8 mouse cellular contexts compared by ENCODE assay signal in the genomic region with DNA sequence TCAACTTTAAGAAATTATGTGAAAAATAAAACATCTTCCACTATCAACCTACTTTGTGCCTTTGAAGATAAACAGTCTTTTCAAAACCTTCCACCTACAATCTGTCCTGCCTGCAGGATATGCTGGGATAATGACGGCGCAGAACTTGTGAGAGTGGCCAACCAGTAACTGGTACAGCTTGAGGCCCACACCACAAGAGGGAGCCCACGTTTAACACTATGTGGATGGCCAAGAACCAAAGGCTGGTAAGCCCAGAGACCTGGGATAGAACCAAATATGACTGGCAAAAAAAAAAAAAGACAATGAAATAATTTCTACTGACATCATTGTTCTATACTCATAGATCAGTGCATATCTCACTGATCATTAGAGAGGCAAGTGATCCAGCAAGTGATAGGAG. TPM values are rescaled to one million over a fixed set of nuclear protein-coding genes. Genes with fewer than 3 reads are reported as not detected.
A peak's percentile ranks its signal among the peaks of the same experiment; 100 is the strongest.
DNase-seq lines count a peak whose midpoint lies in the region; ATAC-seq and TF ChIP-seq lines count a peak whose summit lies in the region.

No protein-coding gene starts in this region.

- intact Hi-C loops in left cerebral cortex, postnatal 14 days (cut with DNase I) = loop anchor here (2.0 kb wide), 1 partner anchor 180 kb away; no protein-coding TSS in a partner anchor

- H3K9me3 ChIP-seq in forebrain, embryonic 11.5 days (ENCODE audit: control insufficient read depth, low read length) = no peaks in the 10 kb centered on the region
- no peaks in the 10 kb centered on the region for H3K9me3 ChIP-seq in forebrain, embryonic 10.5 days
- H3K9me3 ChIP-seq in midbrain, postnatal 0 days (ENCODE audit: low read length) = no peaks in the 10 kb centered on the region

- H3K36me3 ChIP-seq in forebrain, embryonic 11.5 days (ENCODE audit: control insufficient read depth, insufficient read depth, low read length) = no peaks in the 10 kb centered on the region; the same call in 1 of the 2 replicates
- peaks cover 67% of the 10 kb centered on the region for H3K36me3 ChIP-seq in forebrain, embryonic 10.5 days (replicated peaks)
- H3K36me3 ChIP-seq in midbrain, postnatal 0 days (ENCODE audit: insufficient read depth, low read length) = peaks cover 20% of the 10 kb centered on the region

- H3K4me2 ChIP-seq in forebrain, embryonic 11.5 days (ENCODE audit: low read depth, low read length, severe bottlenecking) = no peak overlapping the region
- no peak overlapping the region for H3K4me2 ChIP-seq in midbrain, postnatal 0 days (ENCODE audit: low read depth, low read length, poor library complexity, severe bottlenecking)

- no peak overlapping the region for H3K27ac ChIP-seq in forebrain, embryonic 11.5 days (ENCODE audit: low read depth, low read length)
- H3K27ac ChIP-seq in forebrain, embryonic 10.5 days = no peak overlapping the region
- H3K27ac ChIP-seq in cortical plate, adult 2 months (ENCODE audit: insufficient read depth, low read length) = no peak overlapping the region
- H3K27ac ChIP-seq in midbrain, postnatal 0 days (ENCODE audit: low read depth, low read length) = no peak overlapping the region

- WGBS in forebrain, embryonic 11.5 days = 60% methylated on average over 3 of the region's 3 CpGs
- 59% methylated on average over 3 of the region's 3 CpGs for WGBS in forebrain, embryonic 10.5 days
- WGBS in midbrain, postnatal 0 days = 45% methylated on average over 3 of the region's 3 CpGs

- H3K4me1 ChIP-seq in forebrain, embryonic 11.5 days (replicated peaks; ENCODE audit: control insufficient read depth, insufficient read depth, low read length) = no peaks in the 10 kb centered on the region
- peaks cover 3% of the 10 kb centered on the region; the same call in 1 of the 2 replicates for H3K4me1 ChIP-seq in forebrain, embryonic 10.5 days
- H3K4me1 ChIP-seq in cortical plate, adult 2 months (ENCODE audit: control insufficient read depth, insufficient read depth, low read length) = no peaks in the 10 kb centered on the region
- no peaks in the 10 kb centered on the region for H3K4me1 ChIP-seq in midbrain, postnatal 0 days (ENCODE audit: insufficient read depth, low read length)

- H3K9ac ChIP-seq in forebrain, embryonic 11.5 days (ENCODE audit: low read length) = no peak overlapping the region
- H3K9ac ChIP-seq in midbrain, postnatal 0 days (replicated peaks; ENCODE audit: low read length, poor library complexity, severe bottlenecking) = no peak overlapping the region

- peak; percentile 56; the same call in 1 of the 2 replicates for ATAC-seq in forebrain, embryonic 11.5 days (replicated peaks; ENCODE audit: low FRiP score)
- no peak for ATAC-seq in midbrain, postnatal 0 days (ENCODE audit: low FRiP score)

- no peak for TF ChIP-seq POLR2A in cortical plate, adult 2 months (IDR thresholded peaks at IDR 0.05; ENCODE audit: extremely low read depth, insufficient read depth, low read length)

- TF ChIP-seq CTCF in cortical plate, adult 2 months (IDR thresholded peaks at IDR 0.05; ENCODE audit: extremely low read depth, insufficient read depth, low read length) = peak; percentile 72
- peak; percentile 71 for TF ChIP-seq CTCF in midbrain, postnatal 0 days (IDR thresholded peaks at IDR 0.05)

- peak; percentile 65 for DNase-seq in forebrain, embryonic 11.5 days (ENCODE audit: low spot score)
- DNase-seq in forebrain, embryonic 10.5 days (ENCODE audit: extremely low spot score, low spot score) = no peak
- DNase-seq in Muller cell, postnatal 12 days (ENCODE audit: inconsistent ontology term) = peak; percentile 47
- peak; percentile 68 for DNase-seq in heart, postnatal 4 days
- DNase-seq in left cerebral cortex, postnatal 14 days (ENCODE audit: low spot score in 2 of 2) = peak; percentile 59 to 62
- peak; percentile 75 for DNase-seq in midbrain, postnatal 0 days (ENCODE audit: low spot score)
- DNase-seq in natural killer cell, adult 2 months (ENCODE audit: low spot score in 2 of 2) = no peak

- H3K4me3 ChIP-seq in forebrain, embryonic 11.5 days (ENCODE audit: low read depth, low read length) = no peak overlapping the region
- no peak overlapping the region for H3K4me3 ChIP-seq in forebrain, embryonic 10.5 days
- no peak overlapping the region for H3K4me3 ChIP-seq in cortical plate, adult 2 months (ENCODE audit: insufficient read depth, low read length)
- no peak overlapping the region for H3K4me3 ChIP-seq in midbrain, postnatal 0 days (ENCODE audit: low read depth, low read length)

- no peaks in the 10 kb centered on the region for H3K27me3 ChIP-seq in forebrain, embryonic 11.5 days (ENCODE audit: control insufficient read depth, insufficient read depth, low read length)
- no peaks in the 10 kb centered on the region for H3K27me3 ChIP-seq in forebrain, embryonic 10.5 days (ENCODE audit: poor library complexity, severe bottlenecking)
- no peaks in the 10 kb centered on the region for H3K27me3 ChIP-seq in midbrain, postnatal 0 days (ENCODE audit: insufficient read depth, low read length)

RNA-seq across cellular contexts. Expression of a gene that starts 35.5 kb away (rescaled TPM):
- polyA plus RNA-seq in forebrain, embryonic 11.5 days (2014; fragmentation: Nextera tagmentation; extraction: Ambion mirVana) = 28.0 and 31.6 TPM in 2 replicates
- polyA plus RNA-seq in forebrain, embryonic 10.5 days (2016; fragmentation: Nextera tagmentation; extraction: Ambion mirVana) = 26.7 and 27.9 TPM in 2 replicates
- polyA plus RNA-seq in cortical plate, adult 2 months (2012; rRNA removed) = 83.2 and 88.6 TPM in 2 replicates
- total RNA-seq in heart, postnatal 4 days (2021) = 10 to 100 TPM; 24.9 to 25.8 TPM
- 10 to 100 TPM; 87.8 to 89.5 TPM for total RNA-seq in left cerebral cortex, postnatal 14 days (2021)
- 60.9 and 63.0 TPM in 2 replicates for total RNA-seq in midbrain, postnatal 0 days (2014; rRNA removed)
- 44.4 and 44.8 TPM in 2 replicates for polyA plus RNA-seq in midbrain, postnatal 0 days (2015; fragmentation: Nextera tagmentation; extraction: Ambion mirVana)

RNA-seq across cellular contexts. Expression of a gene that starts 54.9 kb away (rescaled TPM):
- 169 and 173 TPM in 2 replicates for polyA plus RNA-seq in forebrain, embryonic 11.5 days (2014; fragmentation: Nextera tagmentation; extraction: Ambion mirVana)
- polyA plus RNA-seq in forebrain, embryonic 10.5 days (2016; fragmentation: Nextera tagmentation; extraction: Ambion mirVana) = 197 and 204 TPM in 2 replicates
- 10.1 and 14.0 TPM in 2 replicates for polyA plus RNA-seq in cortical plate, adult 2 months (2012; rRNA removed)
- total RNA-seq in heart, postnatal 4 days (2021) = 100 to 1,000 TPM; 267 to 274 TPM
- 10 to 100 TPM; 26.3 to 30.3 TPM for total RNA-seq in left cerebral cortex, postnatal 14 days (2021)
- total RNA-seq in midbrain, postnatal 0 days (2014; rRNA removed) = 43.1 and 62.1 TPM in 2 replicates
- 77.0 and 80.1 TPM in 2 replicates for polyA plus RNA-seq in midbrain, postnatal 0 days (2015; fragmentation: Nextera tagmentation; extraction: Ambion mirVana)

Comparison
In these comparisons a context has a peak if more than half of its experiments do, and no peak if none do; other contexts are left out.
1. DNase-seq: peak in forebrain, embryonic 11.5 days (single experiment), Muller cell, postnatal 12 days (single experiment), heart, postnatal 4 days (single experiment), left cerebral cortex, postnatal 14 days (2 of 2) and midbrain, postnatal 0 days (single experiment); none in forebrain, embryonic 10.5 days (single experiment) and natural killer cell, adult 2 months (0 of 2).